Mouse (Mus musculus): ENCODE data around the gene Ramp3. TPM values are rescaled to one million over a fixed set of nuclear protein-coding genes. Genes with fewer than 3 reads are reported as not detected.

Ramp3 gene
- not detected for total RNA-seq (2023)

GRCm38 (mm10) chr11:6658271-6658670, at the start of gene Ramp3:
Gene Ramp3, plus strand, starts transcription at chr11:6658521.

GRCm38 (mm10) chr11:6625478-6626387, 32.6 kb upstream of the Ramp3 start, which contains the start of gene Tbrg4:
Gene Tbrg4, minus strand, starts transcription at chr11:6626067.

GRCm38 (mm10) chr11:6638537-6638936, 19.8 kb upstream of the Ramp3 start, which contains the start of gene Wap:
Gene Wap, minus strand, starts transcription at chr11:6638637.

Other genes starting within 250 kb of the Ramp3 start
- 100 to 1,000 TPM; 886 to 907 TPM for gene Ppia, start 243.1 kb upstream of the Ramp3 start, total RNA-seq (2023)
- gene H2afv, start 214.1 kb upstream of the Ramp3 start, total RNA-seq (2023) = 10 to 100 TPM; 83.9 to 89.8 TPM
- 10 to 100 TPM; 39.8 to 47.8 TPM for gene Purb, start 182.6 kb upstream of the Ramp3 start, total RNA-seq (2023)
- 100 to 1,000 TPM; 210 to 242 TPM for gene Myo1g, start 137.6 kb upstream of the Ramp3 start, total RNA-seq (2023)
- 100 to 1,000 TPM; 123 to 135 TPM for gene Ccm2, start 111.6 kb upstream of the Ramp3 start, total RNA-seq (2023)
- gene Nacad, start 52.5 kb upstream of the Ramp3 start, total RNA-seq (2023) = 1 to 10 TPM; 1.2 to 2.3 TPM
- 10 to 100 TPM; 58.8 to 60.4 TPM for gene Tbrg4, start 32.5 kb upstream of the Ramp3 start, total RNA-seq (2023)
- not detected for gene Wap, start 19.9 kb upstream of the Ramp3 start, total RNA-seq (2023)
- not detected for gene Gm11983, start 179.1 kb downstream of the Ramp3 start, total RNA-seq (2023)

Measured in neutrophil, adult 83 days (primary cell).